Mouse (Mus musculus) liver, postnatal 0 days (tissue): ENCODE measurements around the gene Nras.

ENCODE experiments used
- CTCF ChIP-seq: sonication (generic); IDR thresholded peaks from 2 replicates; pipeline ENCODE4 v1.5.1; 2016; ENCODE audit warnings: antibody characterized with exemption, low read depth
- EP300 ChIP-seq: IDR thresholded peaks from 2 replicates; pipeline ENCODE4 v1.6.1; 2016; ENCODE audit warnings: antibody characterized with exemption, low read depth, mild to moderate bottlenecking

DNA sequence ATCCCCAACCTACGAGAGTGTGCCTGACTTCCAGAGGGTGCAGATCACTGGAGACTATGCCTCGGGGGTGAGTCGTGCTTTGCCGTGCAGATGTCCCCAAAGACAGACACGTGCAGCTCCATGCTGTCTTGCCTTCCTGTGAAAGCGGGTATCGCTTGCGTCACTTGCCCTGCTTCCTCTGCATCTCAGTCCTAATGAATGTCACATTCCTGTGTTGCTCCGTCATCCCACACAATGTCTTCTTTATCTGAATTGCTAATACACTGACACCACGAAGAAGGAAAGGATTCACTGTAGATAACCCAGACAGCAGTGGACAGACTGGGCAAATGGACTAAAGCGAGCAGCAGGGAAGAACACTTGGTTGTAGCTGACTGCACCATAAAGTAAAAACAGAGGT, 23.0 kb downstream of the Nras start:
- TF ChIP-seq CTCF (no peak), EP300 (no peak)
